Mouse (Mus musculus) megakaryocyte, embryonic 14.5 days (primary cell): ENCODE results near the gene Fgfr2.
"Not testable (repeated sequence)": the region's sequence is repeated elsewhere in the genome, so short reads cannot be mapped to it uniquely, and the experiment has no call there.

Experiments used
- FLI1 ChIP-seq: IDR thresholded peaks from 2 replicates; pipeline ENCODE4 v1.6.1; 2012; ENCODE audit warnings: low read length, inconsistent platforms, mixed read lengths
- GATA1 ChIP-seq: IDR thresholded peaks from 3 replicates; pipeline ENCODE4 v1.6.1; 2012; ENCODE audit warnings: mixed read lengths, low read length, inconsistent platforms, borderline replicate concordance

GRCm38 (mm10) chr7:130134428-130134827 lies 2988.7 kb downstream of the Fgfr2 start:
- not testable (repeated sequence) for TF ChIP-seq GATA1, FLI1
